Mouse (Mus musculus): ENCODE data around the gene Galc.
"Not testable (repeated sequence)": the region's sequence is repeated elsewhere in the genome, so short reads cannot be mapped to it uniquely, and the experiment has no call there.

The Galc gene

DNA sequence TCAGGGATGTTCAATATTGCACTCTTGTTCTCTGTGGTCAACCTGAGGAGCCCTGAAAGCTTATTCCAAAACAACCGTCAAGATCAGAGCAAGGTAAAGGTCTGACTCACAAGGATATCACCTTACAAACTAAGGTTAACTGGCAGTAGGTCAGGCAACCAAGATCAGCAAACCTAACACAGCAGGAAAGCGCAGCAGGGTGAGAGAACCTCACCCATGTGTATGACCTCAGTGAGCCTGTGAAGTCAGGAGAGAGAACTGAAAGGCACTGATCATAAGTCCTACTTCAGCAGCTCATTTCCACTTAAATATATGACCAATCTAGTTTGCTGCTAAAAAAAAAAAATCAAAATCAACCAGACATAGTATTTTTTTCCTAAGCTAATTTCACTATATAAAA, 6.8 kb downstream of the Galc start:
- DNase-seq: no peak

GRCm38 (mm10) chr12:98250327-98250726, 8.9 kb downstream of the Galc start:
- DNase-seq: no peak

DNA sequence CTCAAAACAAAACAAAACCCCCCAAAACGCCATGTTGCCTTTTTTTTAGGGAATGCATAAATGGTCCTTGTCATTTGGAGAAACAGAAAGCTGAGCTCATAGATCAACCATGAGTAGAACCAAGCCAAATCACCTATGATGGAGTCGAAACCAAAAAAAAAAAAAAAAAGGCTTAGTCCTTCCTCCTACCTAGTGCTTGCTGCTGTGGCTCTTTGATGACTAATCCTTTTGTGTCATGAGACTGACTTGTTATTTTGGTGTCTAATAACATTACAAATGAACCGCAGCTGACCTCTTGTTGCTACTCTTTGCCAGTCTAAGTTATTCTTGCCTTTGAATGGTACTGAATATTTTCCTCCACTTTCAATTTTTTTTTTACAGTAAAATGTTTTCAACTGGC, 9.6 kb downstream of the Galc start:
- DNase-seq: no peak

DNA sequence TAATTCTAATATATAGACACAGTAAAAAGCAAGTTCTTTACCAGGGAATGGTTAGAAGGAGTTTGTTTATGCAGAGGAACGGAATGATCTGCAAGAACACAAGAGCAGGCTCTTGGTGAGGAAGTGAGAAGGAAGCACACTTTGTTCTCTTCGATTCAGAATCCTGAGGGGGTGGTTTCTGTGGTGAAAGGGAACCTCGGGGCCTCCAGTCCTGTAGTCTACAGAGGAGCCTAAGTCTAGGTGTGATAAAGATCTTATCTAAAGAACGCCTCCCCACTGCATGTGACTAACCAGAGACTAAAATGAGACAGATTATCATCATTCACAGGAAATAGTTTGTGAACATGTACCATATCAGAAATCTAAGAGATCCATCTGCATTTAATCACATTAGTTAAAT, 12.4 kb downstream of the Galc start:
- no peak for DNase-seq

DNA sequence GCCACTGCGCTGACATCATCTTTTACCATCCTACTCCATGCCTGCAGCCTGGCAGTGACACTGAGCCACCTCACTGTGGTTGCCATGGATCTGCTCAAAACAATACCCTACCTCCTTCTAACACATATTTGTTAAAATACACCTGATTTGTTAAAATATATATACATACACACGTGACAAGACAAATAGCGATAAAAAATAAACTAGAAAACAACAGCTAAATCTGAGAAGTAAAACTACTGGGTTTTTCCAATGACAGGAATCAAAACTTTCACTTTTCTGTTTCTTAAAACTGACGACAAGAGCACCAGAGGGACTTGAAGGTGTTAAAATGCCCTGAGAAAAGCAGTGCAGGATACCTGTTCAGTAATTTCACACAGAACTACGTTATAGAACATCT, 14.4 kb downstream of the Galc start:
- no peak for DNase-seq

- DNase-seq: no peak
Measured at GRCm38 (mm10) chr12:98244161-98244560, 15.1 kb downstream of the Galc start.

DNA sequence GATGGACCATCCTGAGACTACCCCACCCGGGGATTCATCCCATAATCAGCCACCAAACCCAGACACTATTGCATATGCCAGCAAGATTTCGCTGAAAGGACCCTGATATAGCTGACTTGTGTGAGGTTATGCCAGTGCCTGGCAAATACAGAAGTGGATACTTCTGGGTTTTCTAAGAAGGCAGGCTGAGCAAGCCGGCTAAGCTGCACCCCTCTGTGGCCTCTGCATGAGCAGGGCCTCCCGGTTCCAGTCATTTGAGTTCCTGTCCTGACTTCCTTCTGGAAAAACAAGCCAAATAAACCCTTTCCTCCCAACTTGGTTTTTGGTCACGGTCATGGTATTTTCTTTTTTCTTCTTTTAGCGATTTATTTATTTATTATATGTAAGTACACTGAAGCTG, 20.8 kb downstream of the Galc start:
- DNase-seq: not testable (repeated sequence)

DNA sequence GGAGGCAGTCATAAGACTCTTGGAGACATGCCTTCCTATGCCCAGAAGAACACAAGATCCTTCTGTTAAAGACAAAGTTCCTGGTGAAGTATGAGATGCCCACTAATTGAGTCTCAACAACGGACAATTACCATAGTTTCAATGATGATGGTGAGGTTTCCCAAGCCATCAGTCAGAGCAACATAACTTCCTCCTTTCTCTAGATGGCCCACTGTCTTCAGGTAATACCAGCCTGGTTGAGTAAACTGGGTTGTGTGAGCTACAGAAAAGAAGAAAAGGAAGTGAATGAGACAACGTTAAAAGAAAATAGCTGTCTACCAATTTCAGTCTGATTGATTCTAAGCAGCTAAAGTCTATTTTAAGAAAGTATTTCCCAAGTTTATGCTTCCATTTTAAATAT, 32.2 kb downstream of the Galc start:
- no peak for DNase-seq

GRCm38 (mm10) chr12:98223286-98223685, 36.0 kb downstream of the Galc start:
- DNase-seq: no peak

- no peak for DNase-seq
Measured at GRCm38 (mm10) chr12:98216432-98216831, 42.8 kb downstream of the Galc start.

GRCm38 (mm10) chr12:98215512-98215911, 43.7 kb downstream of the Galc start:
- peak; percentile 89 for DNase-seq

DNA sequence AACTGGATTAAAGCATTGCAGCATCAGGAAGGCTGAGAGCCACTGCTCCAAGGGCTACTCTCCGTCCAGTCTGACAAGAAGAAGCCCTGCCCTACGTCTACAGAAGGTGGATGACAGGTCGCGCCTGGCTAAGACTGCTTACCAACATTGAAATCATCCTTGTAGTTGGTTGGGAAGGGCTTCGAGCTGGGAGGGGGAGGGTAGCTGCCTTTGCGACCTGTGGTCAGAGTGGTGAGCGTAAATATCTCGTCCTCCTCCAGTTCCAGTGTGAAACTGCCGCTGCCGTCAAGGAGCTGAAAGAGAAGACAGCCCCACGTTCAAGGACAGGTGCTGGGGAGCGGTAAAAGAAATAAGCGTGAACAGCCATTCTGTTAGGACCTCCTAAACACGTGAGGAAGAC, 45.1 kb downstream of the Galc start:
- DNase-seq: peak; percentile 85

GRCm38 (mm10) chr12:98213791-98214190, 45.5 kb downstream of the Galc start:
- no peak for DNase-seq

- DNase-seq: peak; percentile 56
Measured at GRCm38 (mm10) chr12:98213332-98213731, 45.9 kb downstream of the Galc start.

GRCm38 (mm10) chr12:98212457-98213175, 46.6 kb downstream of the Galc start:
- peak; percentile 83 for DNase-seq

DNA sequence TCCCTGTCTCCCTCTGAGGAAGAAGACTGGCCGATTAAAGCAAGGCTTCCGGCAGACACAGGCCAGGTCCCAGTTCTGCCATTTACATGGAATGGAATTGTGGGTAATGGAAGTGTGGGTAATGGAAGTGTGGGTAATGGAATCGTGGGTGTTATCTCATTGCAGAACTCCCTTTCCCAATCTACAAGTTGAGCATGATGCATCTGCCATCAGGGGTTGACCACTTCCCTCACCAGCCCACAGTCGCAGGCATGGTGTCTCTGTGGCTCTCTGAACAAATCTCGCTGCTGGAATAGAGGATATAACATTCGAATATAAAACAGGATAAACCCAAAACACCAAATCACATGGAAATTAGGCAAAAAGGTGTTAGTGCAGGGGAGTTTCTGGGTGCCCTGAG, 48.8 kb downstream of the Galc start:
- no peak for DNase-seq

- DNase-seq: peak; percentile 69
Measured at GRCm38 (mm10) chr12:98208104-98208503, 51.2 kb downstream of the Galc start.

GRCm38 (mm10) chr12:98205450-98206051, 53.7 kb downstream of the Galc start:
- DNase-seq: peak; percentile 44

DNA sequence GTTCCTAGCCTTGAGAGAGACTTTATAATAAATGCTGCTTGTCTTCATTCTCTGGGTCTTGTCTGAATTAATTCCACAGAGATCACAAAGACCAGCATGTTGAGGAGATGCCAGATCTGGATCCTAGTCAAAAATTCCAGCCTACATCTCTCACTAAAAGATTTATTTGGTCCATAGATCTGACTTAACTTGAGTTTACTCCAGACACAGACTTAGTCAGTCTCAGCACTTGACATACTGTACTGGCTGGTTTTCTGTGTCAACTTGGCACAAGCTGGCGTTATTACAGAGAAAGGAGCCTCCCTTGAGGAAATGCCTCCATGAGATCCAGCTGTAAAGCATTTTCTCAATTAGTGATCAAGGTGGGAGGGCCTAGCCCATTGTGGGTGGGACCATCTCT, 61.9 kb downstream of the Galc start:
- no peak for DNase-seq

DNA sequence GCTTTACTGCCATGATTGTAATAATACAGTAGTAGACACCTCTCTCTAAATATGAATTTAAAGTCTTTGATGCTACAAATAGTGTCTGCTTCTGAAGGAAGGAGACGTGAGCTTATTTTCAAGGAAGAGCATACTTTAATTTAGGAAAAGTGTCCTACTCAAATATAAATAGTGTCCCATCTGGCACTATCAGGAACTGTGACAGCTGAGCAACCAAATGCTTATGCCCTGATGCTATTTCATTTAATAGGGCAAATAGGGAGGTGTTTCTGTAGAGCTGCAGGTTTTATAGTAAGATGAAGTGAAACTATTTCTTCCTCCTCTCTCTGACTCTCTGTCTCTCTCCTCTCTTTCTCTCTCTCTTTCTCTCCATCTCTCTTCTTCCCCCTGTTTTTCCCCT, 69.1 kb downstream of the Galc start:
- DNase-seq: no peak

GRCm38 (mm10) chr12:98189096-98189495, 70.2 kb downstream of the Galc start:
- no peak for DNase-seq

- DNase-seq: no peak
Measured at GRCm38 (mm10) chr12:98187186-98187899, 71.9 kb downstream of the Galc start.

DNA sequence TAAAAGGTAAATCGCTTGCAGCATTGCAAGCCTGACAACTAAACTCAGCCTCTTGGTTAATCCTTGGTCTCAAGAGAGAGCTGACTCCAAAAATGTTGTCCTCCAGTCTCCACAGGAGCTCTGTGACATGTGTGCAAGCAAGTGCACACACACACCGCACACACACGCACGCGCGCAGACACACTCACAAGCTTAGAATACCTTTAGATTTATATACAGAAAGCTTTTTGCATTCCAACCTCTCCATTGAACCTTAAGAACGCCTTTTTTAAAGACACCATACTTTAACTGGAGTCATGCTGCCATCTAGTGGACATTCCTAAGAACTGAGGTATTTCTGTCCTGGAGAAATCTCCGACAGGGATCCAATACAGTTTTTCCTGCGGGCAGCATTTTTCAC, 77.5 kb downstream of the Galc start:
- DNase-seq: peak; percentile 73

GRCm38 (mm10) chr12:98180807-98181206, 78.5 kb downstream of the Galc start:
- peak; percentile 21 for DNase-seq

Measured in heart, adult 11 months (tissue).